Mouse (Mus musculus): ENCODE measurements around the gene Serpinb6b. TPM values are rescaled to one million over a fixed set of nuclear protein-coding genes. Genes with fewer than 3 reads are reported as not detected.

The Serpinb6b gene
- polyA plus RNA-seq, 1 experiment from 2014 or later = 0.70 TPM

DNA sequence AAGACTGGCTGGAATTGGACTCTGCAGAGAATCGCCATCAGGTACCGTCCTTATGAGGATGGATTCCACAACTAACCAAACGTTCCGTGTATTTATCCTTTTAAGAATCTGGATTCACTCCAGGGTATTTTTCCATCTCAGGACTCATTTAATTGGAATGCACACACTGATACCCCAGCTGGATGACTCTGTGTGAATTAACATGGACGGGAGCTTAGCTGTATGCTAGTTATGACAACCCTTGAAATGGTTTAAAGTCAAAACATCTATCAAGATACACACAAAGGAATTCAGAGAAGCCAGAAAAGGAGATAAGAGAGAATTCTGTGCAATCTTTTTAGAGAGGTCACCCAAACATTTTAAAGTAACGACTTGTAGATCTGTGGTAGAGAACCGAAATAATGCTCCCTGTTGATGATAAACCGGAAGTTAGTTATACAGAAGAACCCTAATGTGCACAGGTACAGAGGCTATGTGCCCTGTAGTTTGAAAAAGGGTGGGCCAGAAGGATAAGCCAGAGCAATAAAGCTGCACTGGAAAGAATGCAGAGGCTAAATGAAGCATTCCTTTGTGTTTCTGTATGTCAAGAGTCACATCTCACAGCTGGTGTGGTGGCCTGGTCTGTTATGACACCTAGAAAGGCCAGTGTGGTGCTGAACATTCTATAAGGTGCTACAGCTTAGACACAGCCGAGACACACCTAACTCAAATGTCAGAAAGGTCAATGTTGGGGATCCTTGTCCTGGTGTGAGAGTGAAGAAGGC is 837 bp upstream of the Serpinb6b start:
- Histone ChIP-seq H3K4me1 (no peaks in the 10 kb centered on the region), H3K36me3 (ENCODE audit: poor library complexity, severe bottlenecking) (no peaks in the 10 kb centered on the region), H3K9ac (no peak overlapping the region), H3K27me3 (no peaks in the 10 kb centered on the region), H3K27ac (no peak overlapping the region), H3K4me2 (no peak overlapping the region), H3K9me3 (replicated peaks) (no peaks in the 10 kb centered on the region), H3K4me3 (no peak overlapping the region)
- no peak for ATAC-seq
- WGBS = 89% methylated on average over 9 of the region's 9 CpGs

DNA sequence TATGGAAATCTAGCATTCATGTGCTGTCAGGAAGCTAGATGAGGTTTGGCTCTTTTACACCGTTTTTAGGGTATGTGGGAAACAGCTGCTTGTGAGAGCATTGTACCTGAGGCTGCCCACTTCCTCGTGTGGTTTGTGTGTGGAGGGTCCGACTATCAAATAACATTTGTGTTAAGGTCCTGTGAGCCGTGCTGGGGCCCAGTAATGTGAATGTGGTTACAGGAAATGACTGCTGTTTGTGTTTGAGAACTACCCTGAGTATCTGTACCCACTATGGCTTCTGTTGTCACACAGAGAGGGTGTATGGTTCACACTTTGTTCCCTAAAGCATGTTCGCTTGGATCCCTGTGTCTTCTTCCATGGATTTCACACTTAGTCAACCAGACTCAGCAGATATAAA is 1.1 kb downstream of the Serpinb6b start:
- WGBS = 75% methylated on average over 5 of the region's 5 CpGs
- Histone ChIP-seq H3K27ac (no peak overlapping the region), H3K27me3 (no peaks in the 10 kb centered on the region), H3K9me3 (replicated peaks) (no peaks in the 10 kb centered on the region), H3K4me2 (no peak overlapping the region), H3K36me3 (ENCODE audit: poor library complexity, severe bottlenecking) (no peaks in the 10 kb centered on the region), H3K4me1 (no peaks in the 10 kb centered on the region), H3K4me3 (no peak overlapping the region), H3K9ac (no peak overlapping the region)
- ATAC-seq = no peak

DNA sequence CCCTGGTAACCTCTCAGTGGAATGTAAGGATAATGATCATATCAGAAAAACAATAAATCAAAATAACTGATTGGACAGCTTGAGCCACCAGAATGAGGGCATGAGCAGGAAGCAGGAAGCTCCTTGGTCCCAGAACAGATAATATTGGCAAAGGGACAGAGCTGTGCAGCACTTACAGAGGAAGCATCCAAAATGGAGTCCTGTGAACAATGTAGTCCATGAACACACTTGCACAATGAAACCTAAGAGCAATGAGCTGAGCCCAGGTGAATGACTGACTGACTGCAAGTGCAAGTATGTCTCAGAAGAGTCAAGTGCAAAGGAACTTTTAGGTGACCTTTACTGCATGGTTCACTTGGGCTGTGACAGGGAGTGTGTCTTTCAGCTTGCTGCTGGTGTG is 2.2 kb downstream of the Serpinb6b start:
- no peaks in the 10 kb centered on the region for H3K36me3 ChIP-seq (ENCODE audit: poor library complexity, severe bottlenecking)
- no peak for ATAC-seq
- H3K4me3 ChIP-seq = no peak overlapping the region
- no peak overlapping the region for H3K27ac ChIP-seq
- H3K4me2 ChIP-seq = no peak overlapping the region
- H3K9ac ChIP-seq = no peak overlapping the region
- no peaks in the 10 kb centered on the region for H3K9me3 ChIP-seq (replicated peaks)
- no peaks in the 10 kb centered on the region for H3K27me3 ChIP-seq
- no peaks in the 10 kb centered on the region for H3K4me1 ChIP-seq

DNA sequence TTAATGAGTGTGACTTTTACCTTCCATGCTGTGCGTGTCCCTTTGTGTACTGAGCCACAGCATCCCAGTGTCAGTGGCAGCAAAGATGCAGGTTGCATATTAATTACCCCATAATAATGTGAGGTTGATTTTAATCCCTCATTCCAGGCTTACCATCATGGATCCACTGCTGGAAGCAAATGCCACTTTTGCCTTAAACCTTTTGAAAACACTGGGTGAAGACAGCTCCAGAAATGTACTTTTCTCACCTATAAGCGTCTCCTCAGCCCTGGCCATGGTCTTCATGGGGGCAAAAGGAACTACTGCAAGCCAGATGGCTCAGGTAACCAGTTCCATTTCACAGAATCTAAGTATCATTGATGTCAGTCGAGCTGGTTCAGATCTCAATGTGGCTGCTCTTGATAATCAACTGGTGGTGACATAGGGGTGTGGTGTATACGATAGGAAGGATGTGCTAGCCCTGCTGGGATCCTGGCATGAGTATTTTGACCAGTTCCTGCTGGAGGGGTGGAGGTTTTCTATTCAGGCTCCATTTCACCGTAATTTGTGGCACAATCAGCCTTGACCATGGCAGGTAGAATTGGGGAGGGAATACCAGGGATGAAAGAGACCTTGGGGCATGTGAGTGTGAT is 3.5 kb downstream of the Serpinb6b start:
- Histone ChIP-seq H3K27ac (no peak overlapping the region), H3K4me2 (no peak overlapping the region), H3K4me3 (no peak overlapping the region), H3K27me3 (no peaks in the 10 kb centered on the region), H3K9me3 (replicated peaks) (no peaks in the 10 kb centered on the region), H3K9ac (no peak overlapping the region), H3K4me1 (no peaks in the 10 kb centered on the region), H3K36me3 (ENCODE audit: poor library complexity, severe bottlenecking) (no peaks in the 10 kb centered on the region)
- no peak for ATAC-seq
- WGBS = 86% methylated on average over 5 of the region's 5 CpGs

DNA sequence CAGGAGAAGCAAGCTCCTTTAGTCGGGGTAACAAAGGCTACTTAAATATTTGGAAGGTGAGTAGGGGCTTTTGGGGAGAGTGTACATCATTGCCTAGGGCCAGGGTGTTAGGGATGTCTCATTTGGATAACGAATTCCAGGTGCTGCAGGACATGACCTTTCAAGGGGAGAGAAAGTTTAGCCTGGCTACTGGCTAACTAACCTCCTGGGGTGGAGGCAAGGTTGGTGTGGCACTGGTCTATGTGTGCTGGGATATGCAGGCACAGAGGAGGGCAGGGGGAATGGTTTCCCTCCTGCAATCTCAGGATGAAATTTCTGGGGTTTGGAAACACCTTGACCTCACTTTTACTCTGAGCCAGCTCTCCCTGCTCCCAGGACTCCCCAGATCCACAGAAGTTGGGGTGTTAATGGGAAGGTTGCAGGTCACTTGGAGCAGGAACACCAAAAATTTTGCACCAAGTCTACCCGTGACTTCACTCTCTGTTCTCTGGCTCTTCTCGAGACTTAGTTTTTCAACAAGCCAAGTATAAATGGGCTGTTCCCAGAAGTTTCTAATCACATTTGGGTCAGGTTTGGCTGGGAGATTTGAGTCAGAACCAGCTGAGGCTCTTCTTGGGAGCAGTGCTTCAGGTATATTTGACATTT is 4.1 kb downstream of the Serpinb6b start:
- no peaks in the 10 kb centered on the region for H3K4me1 ChIP-seq
- WGBS = 75% methylated on average over 4 of the region's 4 CpGs
- no peak overlapping the region for H3K27ac ChIP-seq
- no peaks in the 10 kb centered on the region for H3K9me3 ChIP-seq (replicated peaks)
- no peak overlapping the region for H3K4me2 ChIP-seq
- no peak overlapping the region for H3K4me3 ChIP-seq
- no peak for ATAC-seq
- no peaks in the 10 kb centered on the region for H3K27me3 ChIP-seq
- H3K9ac ChIP-seq = no peak overlapping the region
- H3K36me3 ChIP-seq (ENCODE audit: poor library complexity, severe bottlenecking) = no peaks in the 10 kb centered on the region

DNA sequence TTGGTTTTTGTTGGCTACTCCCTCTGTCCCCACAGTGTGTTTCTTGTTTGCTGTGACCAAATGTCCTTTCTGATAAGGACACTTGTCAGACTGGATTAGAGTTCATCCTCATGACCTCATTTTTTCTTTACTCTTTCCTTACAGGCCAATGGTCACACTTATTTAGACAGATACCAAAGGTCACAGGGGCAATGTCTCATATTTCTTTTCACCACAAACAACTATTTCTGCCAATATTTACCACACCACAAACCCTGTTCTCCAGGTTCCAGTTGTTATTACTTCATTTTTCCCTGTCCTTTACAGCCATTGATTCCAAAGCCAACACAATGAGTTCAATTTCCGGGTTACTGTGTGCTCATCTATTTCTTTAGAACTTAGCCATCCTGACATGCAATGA is 4.6 kb downstream of the Serpinb6b start:
- H3K36me3 ChIP-seq (ENCODE audit: poor library complexity, severe bottlenecking) = no peaks in the 10 kb centered on the region
- H3K27ac ChIP-seq = no peak overlapping the region
- H3K4me1 ChIP-seq = no peaks in the 10 kb centered on the region
- no peak overlapping the region for H3K4me2 ChIP-seq
- ATAC-seq = no peak
- no peak overlapping the region for H3K4me3 ChIP-seq
- WGBS = 95% methylated on average over 1 of the region's 1 CpGs
- H3K9me3 ChIP-seq (replicated peaks) = no peaks in the 10 kb centered on the region
- no peak overlapping the region for H3K9ac ChIP-seq
- H3K27me3 ChIP-seq = no peaks in the 10 kb centered on the region

DNA sequence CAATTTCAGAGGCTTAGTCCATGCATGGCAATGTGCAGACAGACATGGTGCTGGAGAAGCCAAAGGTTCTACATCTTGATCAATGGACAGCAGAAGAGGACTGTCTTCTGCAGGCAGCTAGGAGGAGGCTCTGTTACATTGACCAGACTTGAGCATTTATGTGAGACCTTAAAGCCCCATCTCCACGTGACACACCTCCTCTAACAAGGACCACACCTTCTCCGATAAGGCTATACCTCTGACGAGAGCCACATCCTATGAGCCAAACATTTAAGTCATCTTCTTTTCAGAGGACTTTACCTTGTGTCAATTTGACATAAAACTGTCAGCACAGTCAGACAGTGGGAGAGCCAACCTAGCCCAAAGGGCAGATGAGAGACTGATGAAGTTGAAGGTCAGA is 5.8 kb downstream of the Serpinb6b start:
- Histone ChIP-seq H3K27ac (no peak overlapping the region), H3K9me3 (replicated peaks) (no peaks in the 10 kb centered on the region), H3K4me3 (no peak overlapping the region), H3K4me2 (no peak overlapping the region), H3K36me3 (ENCODE audit: poor library complexity, severe bottlenecking) (no peaks in the 10 kb centered on the region), H3K9ac (no peak overlapping the region), H3K27me3 (no peaks in the 10 kb centered on the region), H3K4me1 (no peaks in the 10 kb centered on the region)
- 92% methylated on average over 3 of the region's 3 CpGs for WGBS
- ATAC-seq = no peak

DNA sequence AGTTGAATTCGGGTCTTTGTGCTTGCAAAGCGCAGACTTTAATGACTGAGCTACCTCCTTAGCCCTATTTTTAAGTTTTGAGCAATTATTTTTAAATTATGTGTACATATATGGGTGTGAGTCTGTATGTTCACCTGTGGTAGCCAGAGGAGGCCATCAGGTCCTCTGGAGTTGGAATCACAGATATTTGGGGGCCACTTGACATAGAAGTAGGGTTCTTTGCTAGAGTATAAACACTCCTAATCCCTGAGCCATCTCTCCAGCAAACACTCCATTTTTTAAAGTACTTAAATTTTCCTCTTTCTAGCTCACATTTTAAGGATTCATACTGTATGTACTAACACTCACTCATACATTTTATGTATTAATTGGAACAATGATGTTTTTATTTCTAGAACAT is 9.3 kb downstream of the Serpinb6b start:
- Histone ChIP-seq H3K36me3 (ENCODE audit: poor library complexity, severe bottlenecking) (no peaks in the 10 kb centered on the region), H3K27ac (no peak overlapping the region), H3K4me1 (no peaks in the 10 kb centered on the region), H3K27me3 (no peaks in the 10 kb centered on the region), H3K9ac (no peak overlapping the region), H3K4me2 (no peak overlapping the region), H3K9me3 (replicated peaks) (no peaks in the 10 kb centered on the region), H3K4me3 (no peak overlapping the region)
- WGBS = 83% methylated on average over 2 of the region's 2 CpGs
- no peak for ATAC-seq

DNA sequence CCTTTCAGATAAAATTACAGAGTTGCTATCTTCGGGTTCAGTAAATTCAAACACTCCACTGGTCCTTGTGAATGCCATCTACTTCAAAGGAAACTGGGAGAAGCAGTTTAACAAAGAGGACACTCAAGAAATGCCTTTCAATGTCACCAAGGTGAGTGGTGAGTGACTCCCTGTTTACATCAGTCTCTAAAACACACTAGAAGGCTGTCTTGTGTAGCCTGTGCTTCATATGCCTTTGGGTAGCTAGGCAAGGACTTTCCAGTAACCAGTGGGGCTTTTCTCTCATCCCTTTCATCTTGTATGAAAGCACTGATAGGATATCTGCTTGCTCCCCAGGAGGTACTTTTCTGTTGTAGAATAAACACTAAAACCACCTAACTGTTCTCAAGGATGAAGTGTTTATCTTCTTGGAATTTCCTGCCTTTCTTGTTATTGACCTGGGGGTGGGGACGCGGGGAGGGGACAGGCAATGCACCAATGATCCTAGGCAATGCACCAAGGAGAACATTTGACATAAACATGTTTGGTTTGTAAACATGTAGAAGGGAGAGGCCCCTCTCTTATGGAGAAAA is 10.0 kb downstream of the Serpinb6b start:
- Histone ChIP-seq H3K27me3 (no peaks in the 10 kb centered on the region), H3K9me3 (replicated peaks) (no peaks in the 10 kb centered on the region), H3K27ac (no peak overlapping the region), H3K9ac (no peak overlapping the region), H3K4me1 (no peaks in the 10 kb centered on the region), H3K36me3 (ENCODE audit: poor library complexity, severe bottlenecking) (no peaks in the 10 kb centered on the region), H3K4me2 (no peak overlapping the region), H3K4me3 (no peak overlapping the region)
- WGBS = 72% methylated on average over 3 of the region's 3 CpGs
- ATAC-seq = no peak

DNA sequence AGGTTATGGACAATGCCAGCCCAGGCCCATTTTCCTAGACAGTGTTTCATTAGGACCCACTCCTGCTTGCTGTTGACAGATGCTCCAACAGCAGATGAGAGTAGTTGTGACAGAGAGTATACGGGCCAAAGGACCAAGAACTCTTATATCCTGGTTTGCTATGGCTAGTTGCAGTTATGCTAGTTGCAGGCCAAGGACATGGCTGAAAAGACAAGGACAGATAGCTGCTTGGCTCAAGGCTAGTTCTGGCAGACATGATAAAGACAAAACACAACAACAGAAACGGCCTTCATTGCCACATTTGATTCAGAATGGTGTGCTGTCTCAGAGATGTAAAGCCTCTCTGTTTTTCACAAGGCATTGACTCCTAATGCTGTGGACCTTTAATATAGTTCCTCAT is 10.7 kb downstream of the Serpinb6b start:
- 91% methylated on average over 2 of the region's 2 CpGs for WGBS

DNA sequence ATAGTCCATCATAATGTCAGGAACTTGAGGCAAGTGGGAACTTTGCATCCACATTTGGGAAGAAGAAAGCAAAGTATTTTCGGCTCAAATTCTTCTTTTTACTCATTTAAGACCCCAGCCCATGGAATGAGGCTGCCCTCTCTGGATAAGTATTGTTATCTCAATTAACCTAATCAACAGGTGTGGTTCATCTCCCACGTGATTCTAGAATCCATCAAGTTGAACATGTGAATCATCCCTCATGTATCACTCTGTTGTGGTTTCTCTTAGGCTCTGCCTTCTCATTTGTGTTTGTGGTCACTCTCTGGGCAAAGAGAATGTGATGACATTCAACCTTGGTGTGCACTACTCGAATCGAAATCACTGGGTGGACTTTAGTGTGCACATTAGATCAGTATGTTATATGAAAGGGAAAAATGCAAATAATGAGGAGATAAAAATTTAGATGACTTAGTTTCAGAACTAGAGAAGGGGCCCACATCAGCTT is 17.6 kb downstream of the Serpinb6b start:
- H3K4me2 ChIP-seq = no peak overlapping the region
- H3K9ac ChIP-seq = no peak overlapping the region
- no peaks in the 10 kb centered on the region for H3K36me3 ChIP-seq (ENCODE audit: poor library complexity, severe bottlenecking)
- no peak overlapping the region for H3K4me3 ChIP-seq
- no peaks in the 10 kb centered on the region for H3K4me1 ChIP-seq
- WGBS = 84% methylated on average over 4 of the region's 4 CpGs
- H3K9me3 ChIP-seq (replicated peaks) = no peaks in the 10 kb centered on the region; the same call in 1 of the 2 replicates
- no peak overlapping the region for H3K27ac ChIP-seq
- ATAC-seq = no peak
- H3K27me3 ChIP-seq = no peaks in the 10 kb centered on the region

More for the DNA sequence above, 10.7 kb downstream of the Serpinb6b start:
- no peaks in the 10 kb centered on the region for H3K4me1 ChIP-seq
- H3K27me3 ChIP-seq = no peaks in the 10 kb centered on the region
- no peak overlapping the region for H3K27ac ChIP-seq
- H3K4me3 ChIP-seq = no peak overlapping the region
- H3K4me2 ChIP-seq = no peak overlapping the region
- no peak for ATAC-seq
- no peak overlapping the region for H3K9ac ChIP-seq
- H3K36me3 ChIP-seq (ENCODE audit: poor library complexity, severe bottlenecking) = no peaks in the 10 kb centered on the region
- H3K9me3 ChIP-seq (replicated peaks) = no peaks in the 10 kb centered on the region

DNA sequence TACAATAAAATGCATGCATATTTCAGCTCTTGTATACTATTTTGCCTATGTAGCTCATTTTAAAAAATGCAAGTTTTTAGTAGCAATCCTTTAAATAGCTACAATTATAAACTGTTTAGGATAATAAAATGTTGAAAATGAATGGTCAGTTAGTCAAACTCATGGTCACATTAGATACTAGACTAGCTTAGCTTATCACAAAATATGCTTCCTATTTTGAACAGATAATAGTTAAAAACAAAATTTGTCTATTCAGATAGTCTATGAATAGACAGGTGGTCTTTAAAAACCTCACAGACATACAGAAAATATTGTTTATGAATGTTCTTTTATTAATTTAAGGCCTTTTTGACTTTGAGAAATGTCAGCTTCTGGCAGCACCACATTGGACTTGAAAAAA is 21.2 kb downstream of the Serpinb6b start:
- Histone ChIP-seq H3K27ac (no peak overlapping the region), H3K27me3 (no peaks in the 10 kb centered on the region), H3K4me3 (no peak overlapping the region), H3K9me3 (replicated peaks) (no peaks in the 10 kb centered on the region; the same call in 1 of the 2 replicates), H3K9ac (no peak overlapping the region), H3K4me1 (no peaks in the 10 kb centered on the region), H3K4me2 (no peak overlapping the region), H3K36me3 (ENCODE audit: poor library complexity, severe bottlenecking) (no peaks in the 10 kb centered on the region)
- no peak for ATAC-seq
